Mouse (Mus musculus): ENCODE measurements around the gene Rpl35. TPM values are rescaled to one million over a fixed set of nuclear protein-coding genes. Genes with fewer than 3 reads are reported as not detected.
A peak's percentile ranks its signal among the peaks of the same experiment; 100 is the strongest.

The Rpl35 gene
- total and polyA plus RNA-seq, 2 experiments = 56.9 to 183 TPM

DNA sequence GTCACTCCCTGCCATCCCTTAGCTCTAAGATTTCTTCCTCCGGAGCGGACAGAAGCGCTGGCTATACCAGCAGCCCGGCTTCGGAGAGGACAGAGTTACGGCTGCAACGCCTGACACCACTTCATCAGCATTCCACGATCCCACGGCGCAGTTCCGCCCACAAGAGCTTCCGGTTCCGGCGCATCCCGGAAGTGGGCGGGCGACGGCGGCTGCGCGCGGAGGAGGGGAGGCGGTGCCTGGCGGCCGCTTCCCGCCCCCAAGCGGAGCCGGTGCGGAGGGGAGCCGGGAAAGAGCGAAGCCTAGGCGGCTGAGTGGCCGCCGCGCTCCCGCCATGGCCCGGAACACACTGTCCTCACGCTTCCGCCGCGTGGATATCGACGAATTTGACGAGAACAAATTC is 2.4 kb upstream of the Rpl35 start:
- H3K36me3 ChIP-seq (ENCODE audit: control insufficient read depth, insufficient read depth, low read length) = 0 out of 2 replicates have a peak, but pooled peaks cover 2% of the 10 kb centered on the region
- TF ChIP-seq CTCF (IDR thresholded peaks at IDR 0.05; ENCODE audit: low read depth, low read length) (no peak), POLR2A (IDR thresholded peaks at IDR 0.05; ENCODE audit: extremely low read depth, insufficient read depth, low read length) (peak; percentile 80)
- H3K79me2 ChIP-seq (ENCODE audit: control insufficient read depth, insufficient read depth, low read length) = peaks cover 9% of the 10 kb centered on the region; the same call in 1 of the 2 replicates
- H3K9ac ChIP-seq (ENCODE audit: low read depth, low read length) = peak overlapping the region; percentile 91
- H3K4me1 ChIP-seq (ENCODE audit: control insufficient read depth, insufficient read depth, low read length) = peaks cover 20% of the 10 kb centered on the region
- peak; percentile 74 for DNase-seq (ENCODE audit: extremely low read depth, low read depth, low spot score)
- H3K27me3 ChIP-seq (ENCODE audit: control insufficient read depth, insufficient read depth, low read length) = no peaks in the 10 kb centered on the region
- WGBS = under 1% methylated on average over 44 of the region's 44 CpGs
- peak overlapping the region; percentile 84 for H3K4me3 ChIP-seq (ENCODE audit: insufficient read depth, low read depth, low read length)
- peak overlapping the region; percentile 67 for H3K27ac ChIP-seq (replicated peaks; ENCODE audit: insufficient read depth, low read depth, low read length)

DNA sequence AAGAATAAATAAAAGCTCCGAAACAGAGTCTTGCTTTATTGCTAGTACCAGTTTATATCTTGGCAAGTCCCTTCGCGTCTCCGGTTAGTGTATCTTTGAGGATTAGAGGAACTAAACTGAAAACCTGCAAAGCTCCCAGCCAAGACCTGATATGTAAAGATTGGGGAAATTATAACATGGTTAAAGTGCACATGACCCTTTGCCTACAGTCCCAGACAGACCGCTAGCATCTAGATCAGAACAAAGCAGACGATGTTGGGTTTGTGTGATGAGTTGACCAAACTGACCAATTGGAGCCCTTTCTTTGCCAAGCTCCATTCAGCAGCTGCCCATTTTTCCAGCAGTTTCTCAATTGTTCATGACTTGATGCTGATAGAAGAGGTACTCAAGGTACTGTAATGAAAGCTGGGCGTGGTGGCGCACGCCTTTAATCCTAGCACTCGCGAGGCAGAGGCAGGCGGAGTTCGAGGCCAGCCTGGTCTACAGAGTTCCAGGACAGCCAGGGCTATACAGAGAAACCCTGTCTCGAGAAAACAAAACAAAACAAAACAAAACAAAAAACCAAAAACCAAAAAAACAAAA is 816 bp upstream of the Rpl35 start:
- Histone ChIP-seq H3K36me3 (ENCODE audit: control insufficient read depth, insufficient read depth, low read length) (peaks cover 4% of the 10 kb centered on the region; the same call in 1 of the 2 replicates), H3K79me2 (ENCODE audit: control insufficient read depth, insufficient read depth, low read length) (peaks cover 7% of the 10 kb centered on the region; the same call in 1 of the 2 replicates), H3K4me1 (ENCODE audit: control insufficient read depth, insufficient read depth, low read length) (peaks cover 21% of the 10 kb centered on the region), H3K4me3 (ENCODE audit: insufficient read depth, low read depth, low read length) (no peak overlapping the region), H3K27ac (replicated peaks; ENCODE audit: insufficient read depth, low read depth, low read length) (no peak overlapping the region), H3K27me3 (ENCODE audit: control insufficient read depth, insufficient read depth, low read length) (no peaks in the 10 kb centered on the region), H3K9ac (ENCODE audit: low read depth, low read length) (no peak overlapping the region)
- 82% methylated on average over 14 of the region's 14 CpGs for WGBS
- no peak for TF ChIP-seq POLR2A (IDR thresholded peaks at IDR 0.05; ENCODE audit: extremely low read depth, insufficient read depth, low read length)
- DNase-seq (ENCODE audit: extremely low read depth, low read depth, low spot score) = no peak

DNA sequence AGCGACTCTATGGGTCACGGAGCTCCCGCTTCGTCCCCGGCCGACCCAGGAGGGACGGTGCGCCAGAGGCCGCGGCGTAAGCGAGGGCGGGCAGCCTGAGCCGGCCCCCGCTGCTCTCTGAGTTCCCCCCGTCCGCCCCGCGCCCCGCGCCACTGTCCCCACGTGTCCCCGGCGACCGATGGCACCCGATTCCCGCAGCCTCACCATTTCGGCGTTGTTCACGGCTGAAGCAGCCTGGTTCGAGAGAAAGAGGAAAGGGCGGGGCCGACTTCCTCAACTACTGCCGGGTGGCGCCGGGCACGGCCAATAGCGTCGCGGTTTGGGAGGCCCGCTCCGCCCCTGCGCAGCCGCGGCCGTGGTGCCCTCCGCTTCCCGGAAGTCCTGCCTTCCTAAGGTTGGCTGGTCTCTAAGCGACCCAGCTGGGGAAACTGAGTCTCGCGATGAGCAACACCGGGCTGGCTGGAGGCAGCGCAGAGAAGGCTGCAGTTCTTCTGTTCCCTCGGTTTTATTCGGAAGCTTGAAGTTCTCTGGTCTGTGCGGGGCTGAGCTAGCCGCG is 466 bp downstream of the Rpl35 start, which contains the start of gene Arpc5l:
Arpc5l (plus strand) TSS at position 469 of the 556 bp plus-strand sequence.
- TF ChIP-seq CTCF (IDR thresholded peaks at IDR 0.05; ENCODE audit: low read depth, low read length) (no peak), POLR2A (IDR thresholded peaks at IDR 0.05; ENCODE audit: extremely low read depth, insufficient read depth, low read length) (peak; percentile 82)
- peaks cover 19% of the 10 kb centered on the region for H3K4me1 ChIP-seq (ENCODE audit: control insufficient read depth, insufficient read depth, low read length)
- peaks cover 4% of the 10 kb centered on the region; the same call in 1 of the 2 replicates for H3K36me3 ChIP-seq (ENCODE audit: control insufficient read depth, insufficient read depth, low read length)
- H3K27ac ChIP-seq (replicated peaks; ENCODE audit: insufficient read depth, low read depth, low read length) = peak within 1 kb of the TSS; percentile 72
- peaks cover 5% of the 10 kb centered on the region; the same call in 1 of the 2 replicates for H3K79me2 ChIP-seq (ENCODE audit: control insufficient read depth, insufficient read depth, low read length)
- under 1% methylated on average over 58 of the region's 58 CpGs for WGBS
- peak; percentile 78 for DNase-seq (ENCODE audit: extremely low read depth, low read depth, low spot score)
- H3K4me3 ChIP-seq (ENCODE audit: insufficient read depth, low read depth, low read length) = peak within 1 kb of the TSS; percentile 77
- peak within 1 kb of the TSS; percentile 76 for H3K9ac ChIP-seq (ENCODE audit: low read depth, low read length)
- H3K27me3 ChIP-seq (ENCODE audit: control insufficient read depth, insufficient read depth, low read length) = no peaks in the 10 kb centered on the region

DNA sequence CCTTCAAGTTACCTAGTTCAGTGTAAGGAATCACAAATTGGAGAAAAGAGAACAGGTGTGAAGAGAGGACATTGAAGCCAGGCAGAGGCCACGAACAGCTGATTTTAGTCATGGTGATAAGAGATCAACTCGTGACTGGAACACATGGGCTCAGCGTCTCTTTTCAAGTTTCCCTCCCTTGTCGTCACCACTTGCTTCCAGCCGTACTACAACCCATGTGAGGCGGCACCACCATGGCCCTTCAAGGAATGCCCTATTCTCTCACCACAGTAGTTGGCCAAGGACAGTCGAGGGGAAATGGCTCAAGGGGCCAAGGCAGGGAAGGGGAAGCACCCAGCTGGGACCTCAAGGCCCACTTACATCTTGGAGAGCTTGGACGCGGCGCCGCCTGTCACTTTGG is 1.1 kb downstream of the Rpl35 start:
- H3K27ac ChIP-seq (replicated peaks; ENCODE audit: insufficient read depth, low read depth, low read length) = peak overlapping the region; percentile 3
- peak overlapping the region; percentile 76 for H3K9ac ChIP-seq (ENCODE audit: low read depth, low read length)
- H3K4me1 ChIP-seq (ENCODE audit: control insufficient read depth, insufficient read depth, low read length) = peaks cover 19% of the 10 kb centered on the region
- no peaks in the 10 kb centered on the region for H3K27me3 ChIP-seq (ENCODE audit: control insufficient read depth, insufficient read depth, low read length)
- TF ChIP-seq CTCF (IDR thresholded peaks at IDR 0.05; ENCODE audit: low read depth, low read length) = no peak
- no peak for TF ChIP-seq POLR2A (IDR thresholded peaks at IDR 0.05; ENCODE audit: extremely low read depth, insufficient read depth, low read length)
- H3K4me3 ChIP-seq (ENCODE audit: insufficient read depth, low read depth, low read length) = peak overlapping the region; percentile 77
- H3K36me3 ChIP-seq (ENCODE audit: control insufficient read depth, insufficient read depth, low read length) = peaks cover 4% of the 10 kb centered on the region; the same call in 1 of the 2 replicates
- under 1% methylated on average over 11 of the region's 11 CpGs for WGBS
- DNase-seq (ENCODE audit: extremely low read depth, low read depth, low spot score) = no peak
- 0 out of 2 replicates have a peak, but pooled peaks cover under 1% of the 10 kb centered on the region for H3K79me2 ChIP-seq (ENCODE audit: control insufficient read depth, insufficient read depth, low read length)

DNA sequence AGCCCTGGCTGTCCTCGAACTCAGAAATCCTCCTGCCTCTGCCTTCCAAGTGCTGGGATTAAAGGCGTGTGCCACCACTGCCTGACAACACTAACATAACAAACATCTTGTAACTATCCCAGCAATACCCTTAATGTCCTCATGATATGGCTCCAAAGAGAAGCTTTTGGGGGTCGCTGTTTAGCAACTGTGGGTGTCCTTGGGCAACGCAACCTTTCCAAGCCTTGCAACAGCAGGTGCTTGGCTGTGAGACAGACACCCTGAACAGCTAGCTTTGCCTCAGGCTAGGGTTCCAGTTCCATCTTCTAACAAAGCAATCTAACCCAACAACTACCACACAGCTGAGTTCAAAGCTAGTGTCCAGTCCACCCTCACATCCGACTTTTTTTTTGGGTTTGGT is 1.9 kb downstream of the Rpl35 start:
- no peak overlapping the region for H3K4me3 ChIP-seq (ENCODE audit: insufficient read depth, low read depth, low read length)

DNA sequence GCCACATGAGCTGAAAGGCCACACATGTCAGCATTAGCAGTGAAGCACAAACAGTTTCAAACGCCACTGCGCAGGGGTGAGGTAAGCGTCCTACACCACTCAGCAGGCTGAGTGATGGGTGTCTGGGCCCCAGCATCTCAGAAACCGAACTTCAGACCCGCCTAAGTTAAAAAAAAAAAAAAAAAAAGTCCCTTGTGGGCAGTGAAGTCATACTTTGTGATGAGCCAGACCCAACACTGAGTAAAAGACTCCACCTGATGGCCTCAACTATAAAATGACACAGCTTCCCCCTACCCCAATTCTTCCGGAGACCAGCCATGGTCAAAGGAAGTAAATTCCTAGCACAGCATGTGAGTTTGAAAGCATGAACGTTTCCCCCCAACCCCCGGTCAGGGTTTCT is 2.3 kb downstream of the Rpl35 start:
- DNase-seq (ENCODE audit: extremely low read depth, low read depth, low spot score) = no peak
- H3K36me3 ChIP-seq (ENCODE audit: control insufficient read depth, insufficient read depth, low read length) = peaks cover 4% of the 10 kb centered on the region; the same call in 1 of the 2 replicates
- 38% methylated on average over 8 of the region's 8 CpGs for WGBS

More for the DNA sequence above, 1.9 kb downstream of the Rpl35 start:
- Histone ChIP-seq H3K36me3 (ENCODE audit: control insufficient read depth, insufficient read depth, low read length) (peaks cover 4% of the 10 kb centered on the region; the same call in 1 of the 2 replicates), H3K9ac (ENCODE audit: low read depth, low read length) (peak overlapping the region; percentile 12; the same call in 1 of the 2 replicates), H3K27me3 (ENCODE audit: control insufficient read depth, insufficient read depth, low read length) (no peaks in the 10 kb centered on the region), H3K27ac (replicated peaks; ENCODE audit: insufficient read depth, low read depth, low read length) (no peak overlapping the region), H3K79me2 (ENCODE audit: control insufficient read depth, insufficient read depth, low read length) (no peaks in the 10 kb centered on the region), H3K4me1 (ENCODE audit: control insufficient read depth, insufficient read depth, low read length) (peaks cover 15% of the 10 kb centered on the region)
- 43% methylated on average over 5 of the region's 5 CpGs for WGBS
- TF ChIP-seq POLR2A (IDR thresholded peaks at IDR 0.05; ENCODE audit: extremely low read depth, insufficient read depth, low read length) (no peak), CTCF (IDR thresholded peaks at IDR 0.05; ENCODE audit: low read depth, low read length) (no peak)
- DNase-seq (ENCODE audit: extremely low read depth, low read depth, low spot score) = no peak

More for the DNA sequence above, 2.3 kb downstream of the Rpl35 start:
- Histone ChIP-seq H3K27ac (replicated peaks; ENCODE audit: insufficient read depth, low read depth, low read length) (no peak overlapping the region), H3K9ac (ENCODE audit: low read depth, low read length) (no peak overlapping the region), H3K79me2 (ENCODE audit: control insufficient read depth, insufficient read depth, low read length) (no peaks in the 10 kb centered on the region), H3K4me1 (ENCODE audit: control insufficient read depth, insufficient read depth, low read length) (peaks cover 15% of the 10 kb centered on the region), H3K4me3 (ENCODE audit: insufficient read depth, low read depth, low read length) (no peak overlapping the region), H3K27me3 (ENCODE audit: control insufficient read depth, insufficient read depth, low read length) (no peaks in the 10 kb centered on the region)
- TF ChIP-seq CTCF (IDR thresholded peaks at IDR 0.05; ENCODE audit: low read depth, low read length) = no peak
- TF ChIP-seq POLR2A (IDR thresholded peaks at IDR 0.05; ENCODE audit: extremely low read depth, insufficient read depth, low read length) = no peak
